Mouse (Mus musculus): ENCODE results near the gene Pard3b. TPM values are rescaled to one million over a fixed set of nuclear protein-coding genes. Genes with fewer than 3 reads are reported as not detected.

Gene Pard3b
- polyA plus RNA-seq, 1 experiment = 5.6 TPM

DNA sequence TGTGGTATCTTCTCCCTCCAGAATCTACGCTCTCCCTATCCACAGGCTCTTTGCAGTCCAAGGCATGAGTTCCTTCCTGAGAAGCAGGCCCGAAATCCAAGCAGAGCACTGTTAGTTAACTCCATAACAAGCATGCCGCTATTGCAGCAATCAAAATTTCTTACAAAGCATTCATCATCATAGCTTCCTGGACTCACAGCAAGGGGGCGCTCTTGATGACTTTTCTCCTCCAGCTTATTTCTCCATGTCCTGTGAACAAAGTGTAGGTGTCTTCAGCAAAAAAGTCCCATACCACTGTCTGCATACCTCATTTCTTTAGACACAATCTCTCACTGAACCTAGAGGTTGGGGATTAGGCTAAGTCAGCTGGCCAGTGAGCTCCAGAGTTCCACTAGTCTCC lies 739.7 kb downstream of the Pard3b start:
- peaks cover 3% of the 10 kb centered on the region; the same call in 1 of the 2 replicates for H3K9me3 ChIP-seq
- TF ChIP-seq FLI1 (IDR thresholded peaks at IDR 0.05; ENCODE audit: low read length) (no peak), GATA1 (IDR thresholded peaks at IDR 0.05; ENCODE audit: borderline replicate concordance, low read length) (no peak)
- no peaks in the 10 kb centered on the region for H3K36me3 ChIP-seq (replicated peaks; ENCODE audit: low read length)
- H3K4me3 ChIP-seq (replicated peaks) = no peak overlapping the region
- H3K4me1 ChIP-seq = no peaks in the 10 kb centered on the region
- H3K27me3 ChIP-seq (replicated peaks) = no peaks in the 10 kb centered on the region

DNA sequence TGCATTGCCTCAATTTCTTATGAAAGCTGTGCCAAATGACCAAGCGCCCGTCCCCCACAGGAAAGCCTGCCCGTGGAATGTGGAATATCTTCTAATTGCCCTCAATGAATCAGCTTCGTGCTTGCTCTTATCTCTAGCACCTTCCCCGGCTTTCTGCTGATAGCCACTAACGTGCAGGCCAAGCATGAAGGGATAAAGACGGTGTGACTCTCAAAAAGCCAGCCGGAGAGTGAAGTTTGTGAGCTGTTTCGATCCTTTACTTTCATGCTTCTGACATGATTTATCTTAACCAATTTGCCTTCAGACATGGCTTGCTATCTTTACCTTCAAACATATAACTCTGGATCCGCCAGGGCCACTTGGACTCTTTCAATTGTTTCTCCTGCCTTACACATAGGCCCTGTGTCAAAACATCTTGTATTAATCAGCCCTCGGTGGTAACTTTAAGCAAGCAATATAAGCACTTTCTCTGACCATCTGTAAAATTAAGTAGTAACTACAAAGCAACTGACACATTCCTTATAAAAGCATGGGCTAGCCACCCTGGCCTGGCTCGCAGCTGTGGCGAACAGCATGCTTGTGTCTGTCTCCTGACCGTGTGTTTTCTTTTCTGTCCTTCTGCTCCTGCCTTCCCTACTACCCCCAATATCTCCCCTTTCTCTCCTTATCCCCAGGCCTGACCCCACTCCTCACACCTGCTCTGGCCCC lies 744.3 kb downstream of the Pard3b start:
- Histone ChIP-seq H3K27me3 (replicated peaks) (no peaks in the 10 kb centered on the region), H3K4me3 (replicated peaks) (no peak overlapping the region), H3K36me3 (replicated peaks; ENCODE audit: low read length) (no peaks in the 10 kb centered on the region), H3K4me1 (no peaks in the 10 kb centered on the region), H3K9me3 (peaks cover 12% of the 10 kb centered on the region)
- TF ChIP-seq GATA1 (IDR thresholded peaks at IDR 0.05; ENCODE audit: borderline replicate concordance, low read length) = no peak
- TF ChIP-seq FLI1 (IDR thresholded peaks at IDR 0.05; ENCODE audit: low read length) = no peak

DNA sequence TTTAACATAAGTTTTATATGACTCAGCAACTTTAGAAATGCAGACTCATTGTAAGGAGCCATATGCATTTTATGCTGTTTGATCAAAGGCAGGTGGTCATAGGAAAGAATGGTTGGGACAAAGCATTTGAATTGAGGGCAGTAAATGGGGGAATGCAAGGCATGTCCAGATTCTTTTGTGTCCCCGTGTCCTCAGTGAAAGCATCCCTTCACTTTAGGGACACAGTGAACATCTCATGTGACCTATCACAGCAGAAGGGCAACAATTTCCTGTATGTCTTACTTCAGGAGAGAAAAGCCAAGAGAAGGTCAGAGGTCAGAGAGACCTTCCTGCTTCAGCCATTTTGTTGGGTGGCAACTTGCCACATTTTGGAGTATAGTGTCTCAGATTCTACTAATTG lies 745.6 kb downstream of the Pard3b start:
- H3K9me3 ChIP-seq = peaks cover 11% of the 10 kb centered on the region; the same call in 1 of the 2 replicates
- H3K4me3 ChIP-seq (replicated peaks) = no peak overlapping the region
- no peaks in the 10 kb centered on the region for H3K36me3 ChIP-seq (replicated peaks; ENCODE audit: low read length)
- H3K4me1 ChIP-seq = no peaks in the 10 kb centered on the region
- H3K27me3 ChIP-seq (replicated peaks) = no peaks in the 10 kb centered on the region
- TF ChIP-seq GATA1 (IDR thresholded peaks at IDR 0.05; ENCODE audit: borderline replicate concordance, low read length) (no peak), FLI1 (IDR thresholded peaks at IDR 0.05; ENCODE audit: low read length) (no peak)

DNA sequence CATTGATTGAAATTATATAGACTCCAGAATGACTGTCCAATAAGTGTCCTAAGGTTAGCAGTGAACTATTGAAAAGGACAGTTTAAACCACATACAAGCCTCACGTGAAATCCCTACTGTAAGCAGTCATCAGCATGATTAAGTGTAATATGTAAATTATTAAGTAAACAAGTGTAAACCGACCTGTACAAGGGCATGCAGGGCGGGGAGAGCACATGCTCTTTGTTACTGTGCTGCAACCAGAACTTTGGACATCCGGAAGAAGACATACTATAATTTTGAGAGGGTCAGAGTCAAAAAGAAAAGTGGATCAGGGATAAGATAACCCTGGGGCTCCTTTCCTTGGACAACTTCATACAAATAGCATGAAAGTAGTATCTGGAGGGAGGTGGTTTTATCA lies 749.4 kb downstream of the Pard3b start:
- H3K4me3 ChIP-seq (replicated peaks) = no peak overlapping the region
- peaks cover 11% of the 10 kb centered on the region; the same call in 1 of the 2 replicates for H3K9me3 ChIP-seq
- H3K27me3 ChIP-seq (replicated peaks) = no peaks in the 10 kb centered on the region
- no peaks in the 10 kb centered on the region for H3K4me1 ChIP-seq
- TF ChIP-seq FLI1 (IDR thresholded peaks at IDR 0.05; ENCODE audit: low read length) (no peak), GATA1 (IDR thresholded peaks at IDR 0.05; ENCODE audit: borderline replicate concordance, low read length) (no peak)
- no peaks in the 10 kb centered on the region for H3K36me3 ChIP-seq (replicated peaks; ENCODE audit: low read length)

DNA sequence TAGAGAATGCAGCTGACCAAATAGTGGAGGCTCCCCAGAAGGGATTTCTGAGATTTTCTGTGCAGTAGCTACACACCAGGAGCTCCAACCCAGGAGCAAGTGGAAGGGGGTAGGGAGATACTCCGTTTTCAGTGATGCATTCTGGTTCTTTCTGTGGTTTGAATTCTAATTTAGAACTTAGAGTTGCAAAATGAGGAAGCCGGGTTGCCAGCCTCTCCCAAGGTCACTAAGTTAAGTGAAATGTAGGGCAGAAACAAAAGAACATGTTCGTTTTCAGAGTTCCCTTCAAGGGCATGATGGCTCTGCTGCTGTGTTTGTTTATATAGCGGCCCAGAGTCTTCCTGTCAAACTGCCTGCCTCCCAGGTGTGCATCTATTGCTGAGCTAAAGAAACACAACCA lies 754.2 kb downstream of the Pard3b start:
- no peaks in the 10 kb centered on the region for H3K4me1 ChIP-seq
- no peak overlapping the region for H3K4me3 ChIP-seq (replicated peaks)
- H3K27me3 ChIP-seq (replicated peaks) = no peaks in the 10 kb centered on the region
- H3K36me3 ChIP-seq (replicated peaks; ENCODE audit: low read length) = no peaks in the 10 kb centered on the region
- TF ChIP-seq GATA1 (IDR thresholded peaks at IDR 0.05; ENCODE audit: borderline replicate concordance, low read length) (no peak), FLI1 (IDR thresholded peaks at IDR 0.05; ENCODE audit: low read length) (no peak)
- no peaks in the 10 kb centered on the region for H3K9me3 ChIP-seq

DNA sequence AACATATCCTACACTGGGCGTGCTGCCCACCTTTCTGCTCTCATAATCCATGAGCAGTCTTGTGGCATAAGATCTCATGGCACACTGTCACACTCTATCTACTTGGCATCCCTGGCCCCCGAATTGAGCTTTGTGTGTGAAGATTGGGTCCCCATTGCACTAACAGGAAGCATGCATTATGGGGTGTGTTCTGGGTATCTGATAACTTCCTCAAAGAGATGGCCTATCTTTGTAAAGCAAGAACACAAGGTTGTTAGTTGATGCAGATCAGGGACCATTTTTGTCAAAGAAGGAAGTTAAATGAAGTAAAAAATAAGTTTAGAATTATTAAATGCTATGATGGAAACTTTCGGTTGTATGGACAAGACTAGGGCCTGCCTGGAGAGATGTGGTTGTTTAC lies 755.9 kb downstream of the Pard3b start:
- TF ChIP-seq FLI1 (IDR thresholded peaks at IDR 0.05; ENCODE audit: low read length) (no peak), GATA1 (IDR thresholded peaks at IDR 0.05; ENCODE audit: borderline replicate concordance, low read length) (no peak)
- Histone ChIP-seq H3K9me3 (no peaks in the 10 kb centered on the region), H3K36me3 (replicated peaks; ENCODE audit: low read length) (no peaks in the 10 kb centered on the region), H3K4me1 (no peaks in the 10 kb centered on the region), H3K27me3 (replicated peaks) (no peaks in the 10 kb centered on the region), H3K4me3 (replicated peaks) (no peak overlapping the region)

DNA sequence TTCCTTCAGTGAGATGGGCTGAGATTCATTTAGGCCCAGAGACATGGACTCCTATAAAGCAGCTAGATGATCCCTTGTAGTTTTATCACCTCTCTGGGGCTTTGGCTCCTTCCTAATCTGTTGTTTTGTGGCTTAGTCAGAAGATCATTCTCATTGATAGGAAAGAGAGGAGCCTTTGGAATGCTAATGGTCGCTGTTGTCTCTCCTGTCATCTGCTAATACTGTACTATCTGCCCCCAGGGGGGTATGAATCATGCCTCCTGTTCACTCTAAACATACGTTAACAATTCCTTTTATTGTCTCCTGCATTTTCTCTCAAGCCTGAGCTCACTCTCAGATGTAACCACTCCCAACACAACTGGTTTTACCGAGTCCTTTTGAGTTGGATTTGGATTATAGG lies 759.6 kb downstream of the Pard3b start:
- no peaks in the 10 kb centered on the region for H3K36me3 ChIP-seq (replicated peaks; ENCODE audit: low read length)
- no peak overlapping the region for H3K4me3 ChIP-seq (replicated peaks)
- no peaks in the 10 kb centered on the region for H3K27me3 ChIP-seq (replicated peaks)
- no peak for TF ChIP-seq FLI1 (IDR thresholded peaks at IDR 0.05; ENCODE audit: low read length)
- no peak for TF ChIP-seq GATA1 (IDR thresholded peaks at IDR 0.05; ENCODE audit: borderline replicate concordance, low read length)
- H3K4me1 ChIP-seq = no peaks in the 10 kb centered on the region
- 0 out of 2 replicates have a peak, but pooled peaks cover 3% of the 10 kb centered on the region for H3K9me3 ChIP-seq

DNA sequence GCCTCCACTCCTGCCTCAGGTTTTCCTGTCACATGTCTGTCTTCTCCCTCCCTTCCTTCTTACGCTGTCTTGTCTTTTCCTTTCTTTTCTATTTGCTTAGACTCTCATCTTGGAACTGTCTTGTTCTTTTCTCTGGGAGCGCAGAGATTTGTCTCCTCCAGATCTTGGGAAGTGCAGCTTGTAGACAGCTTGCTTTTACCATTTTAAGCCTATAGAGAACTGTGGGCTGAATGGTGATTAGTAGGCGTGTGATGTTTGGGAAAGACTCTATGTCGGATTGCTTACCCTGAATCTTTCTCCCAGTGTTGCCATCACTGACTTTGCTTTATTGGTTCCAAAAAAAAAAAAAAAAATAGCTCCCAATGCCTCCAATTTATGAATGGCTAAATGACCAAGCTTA lies 760.1 kb downstream of the Pard3b start:
- Histone ChIP-seq H3K27me3 (replicated peaks) (no peaks in the 10 kb centered on the region), H3K36me3 (replicated peaks; ENCODE audit: low read length) (no peaks in the 10 kb centered on the region), H3K4me3 (replicated peaks) (no peak overlapping the region), H3K9me3 (0 out of 2 replicates have a peak, but pooled peaks cover 3% of the 10 kb centered on the region), H3K4me1 (no peaks in the 10 kb centered on the region)
- TF ChIP-seq GATA1 (IDR thresholded peaks at IDR 0.05; ENCODE audit: borderline replicate concordance, low read length) = no peak

DNA sequence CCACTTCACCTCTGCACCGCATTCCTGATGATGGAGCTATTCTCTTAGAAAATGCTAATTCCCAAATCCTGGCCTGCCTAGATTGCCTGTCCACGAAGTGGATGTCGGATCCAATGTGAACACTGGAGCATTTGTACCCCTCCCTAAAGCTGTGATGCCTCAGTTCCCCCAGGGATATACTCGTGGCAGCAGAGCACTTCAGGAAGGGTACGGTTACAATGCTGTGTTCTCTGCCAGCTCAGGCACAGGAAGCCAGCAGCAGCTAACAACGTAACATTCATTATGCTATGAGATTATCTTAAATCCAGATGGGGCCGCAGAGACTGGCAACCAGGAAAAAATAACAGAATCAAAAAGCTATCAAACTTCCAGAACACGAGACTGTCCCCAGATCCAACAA lies 766.4 kb downstream of the Pard3b start:
- Histone ChIP-seq H3K36me3 (replicated peaks; ENCODE audit: low read length) (no peaks in the 10 kb centered on the region), H3K4me1 (no peaks in the 10 kb centered on the region), H3K27me3 (replicated peaks) (no peaks in the 10 kb centered on the region), H3K9me3 (0 out of 2 replicates have a peak, but pooled peaks cover 6% of the 10 kb centered on the region), H3K4me3 (replicated peaks) (no peak overlapping the region)
- TF ChIP-seq GATA1 (IDR thresholded peaks at IDR 0.05; ENCODE audit: borderline replicate concordance, low read length) (no peak), FLI1 (IDR thresholded peaks at IDR 0.05; ENCODE audit: low read length) (no peak)

DNA sequence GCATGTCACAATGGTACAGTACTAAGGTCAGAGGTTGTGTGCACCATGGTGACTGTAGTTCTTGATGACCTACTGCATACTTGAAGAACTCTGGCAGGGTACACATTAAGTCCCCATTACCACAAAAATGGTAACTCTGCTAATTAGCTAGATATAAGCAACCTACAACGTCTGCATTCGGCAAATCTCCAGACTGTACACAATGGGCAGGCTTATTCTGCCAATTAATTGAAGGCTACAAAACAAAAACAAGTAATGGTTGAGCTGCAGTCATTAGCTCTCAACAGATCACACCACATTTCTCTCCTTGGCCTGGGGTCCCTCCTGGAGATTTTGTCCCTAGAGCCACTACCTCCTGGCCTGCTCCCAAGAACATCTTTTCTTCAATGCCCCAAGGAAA lies 772.7 kb downstream of the Pard3b start:
- TF ChIP-seq GATA1 (IDR thresholded peaks at IDR 0.05; ENCODE audit: borderline replicate concordance, low read length) (no peak), FLI1 (IDR thresholded peaks at IDR 0.05; ENCODE audit: low read length) (no peak)
- Histone ChIP-seq H3K4me1 (peaks cover 4% of the 10 kb centered on the region; the same call in 1 of the 2 replicates), H3K4me3 (replicated peaks) (no peak overlapping the region), H3K27me3 (replicated peaks) (no peaks in the 10 kb centered on the region), H3K36me3 (replicated peaks; ENCODE audit: low read length) (no peaks in the 10 kb centered on the region), H3K9me3 (no peaks in the 10 kb centered on the region)

All from megakaryocyte, embryonic 14.5 days (primary cell).